Mouse (Mus musculus) bone marrow macrophage, adult 2 months (primary cell): Measurements from ENCODE around the gene Msh4. TPM values are rescaled to one million over a fixed set of nuclear protein-coding genes. Genes with fewer than 3 reads are reported as not detected.

Experiments
- H3K27ac ChIP-seq: 2 replicates; pipeline ENCODE4 v1.5.1; 2012; ENCODE audit warnings: low read depth, low read length; ENCODE audit not compliant: insufficient read depth
- H3K4me1 ChIP-seq: 2 replicates; pipeline ENCODE4 v1.6.1; 2012; ENCODE audit warnings: low read length; ENCODE audit not compliant: control insufficient read depth, insufficient read depth
- H3K4me3 ChIP-seq: 2 replicates; pipeline ENCODE4 v1.5.1; 2012; ENCODE audit warnings: mild to moderate bottlenecking, low read length, moderate library complexity; ENCODE audit not compliant: insufficient read depth
- CTCF ChIP-seq: IDR thresholded peaks from 2 replicates; pipeline ENCODE4 v1.5.1; 2012; ENCODE audit warnings: low read depth, mild to moderate bottlenecking, low read length, moderate library complexity
- POLR2A ChIP-seq: IDR thresholded peaks from 2 replicates; pipeline ENCODE4 v1.6.1; 2012; ENCODE audit warnings: mild to moderate bottlenecking, low read depth, low read length, borderline replicate concordance
- polyA plus RNA-seq: library from polyadenylated mRNA; stranded (reverse); fragments of >200 nt; gene quantifications from 2 replicates; pipeline ENCODE4 v1.2.4, GENCODE M21; 2012; ENCODE audit not compliant: missing spikeins, insufficient read depth, insufficient read length

The Msh4 gene
- polyA plus RNA-seq, 1 experiment, result not detected

DNA sequence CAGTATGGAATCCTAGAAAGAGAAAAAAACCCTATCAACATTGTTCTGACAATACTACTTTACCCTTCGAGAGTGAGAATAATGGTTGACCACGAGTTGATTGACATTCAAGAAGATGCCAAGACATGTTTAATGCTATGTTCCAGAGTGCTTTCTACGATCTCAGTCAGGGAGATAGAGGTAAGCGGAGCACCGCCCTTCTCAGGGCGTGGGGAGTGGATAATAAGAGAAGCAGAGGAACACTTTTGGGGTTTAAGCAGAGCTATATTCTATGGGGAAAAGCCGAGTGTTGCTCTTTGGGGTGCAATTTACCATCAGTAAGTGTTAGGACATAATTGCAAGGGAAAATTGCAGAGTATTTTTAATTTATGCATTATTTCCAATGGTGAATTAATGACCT is 55.2 kb downstream of the Msh4 start:
- H3K27ac ChIP-seq, result no peak overlapping the region
- no peaks in the 10 kb centered on the region for H3K4me1 ChIP-seq

DNA sequence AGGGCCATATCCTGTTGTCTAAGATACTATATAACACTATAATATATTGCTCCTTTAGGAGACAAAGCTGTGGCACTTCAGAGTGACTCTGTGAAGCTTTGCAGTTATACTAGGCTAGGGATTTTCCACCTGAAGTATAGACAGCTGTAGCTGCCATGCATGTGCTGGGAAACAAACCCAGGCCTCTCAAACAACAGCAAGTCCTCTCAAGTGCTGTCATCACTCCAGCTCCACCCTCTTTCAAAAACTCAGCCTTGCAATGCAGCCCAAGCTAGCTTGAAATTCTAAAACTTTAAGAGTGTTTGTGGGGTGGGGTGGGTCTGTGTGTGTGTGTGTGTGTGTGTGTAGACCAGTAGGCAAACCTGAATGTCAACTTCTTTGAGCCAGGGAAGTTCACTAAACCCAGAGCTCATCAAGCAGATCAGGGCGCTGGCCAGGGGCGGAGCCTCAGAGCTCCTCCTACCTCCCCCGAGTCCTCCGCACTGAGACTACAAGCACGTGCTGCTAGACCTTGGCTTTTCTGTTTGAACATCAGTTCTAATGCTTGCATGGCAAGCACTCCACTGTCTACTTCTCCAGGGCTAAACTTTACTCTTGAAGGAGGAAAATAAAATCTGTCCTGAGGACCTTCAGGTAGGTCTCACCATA is 56.4 kb downstream of the Msh4 start:
- TF ChIP-seq CTCF (no peak), POLR2A (no peak)
- Histone ChIP-seq H3K4me3 (no peak overlapping the region), H3K27ac (no peak overlapping the region), H3K4me1 (no peaks in the 10 kb centered on the region)

More for the DNA sequence above, 55.2 kb downstream of the Msh4 start:
- TF ChIP-seq POLR2A (no peak), CTCF (no peak)
- H3K4me3 ChIP-seq, result no peak overlapping the region

DNA sequence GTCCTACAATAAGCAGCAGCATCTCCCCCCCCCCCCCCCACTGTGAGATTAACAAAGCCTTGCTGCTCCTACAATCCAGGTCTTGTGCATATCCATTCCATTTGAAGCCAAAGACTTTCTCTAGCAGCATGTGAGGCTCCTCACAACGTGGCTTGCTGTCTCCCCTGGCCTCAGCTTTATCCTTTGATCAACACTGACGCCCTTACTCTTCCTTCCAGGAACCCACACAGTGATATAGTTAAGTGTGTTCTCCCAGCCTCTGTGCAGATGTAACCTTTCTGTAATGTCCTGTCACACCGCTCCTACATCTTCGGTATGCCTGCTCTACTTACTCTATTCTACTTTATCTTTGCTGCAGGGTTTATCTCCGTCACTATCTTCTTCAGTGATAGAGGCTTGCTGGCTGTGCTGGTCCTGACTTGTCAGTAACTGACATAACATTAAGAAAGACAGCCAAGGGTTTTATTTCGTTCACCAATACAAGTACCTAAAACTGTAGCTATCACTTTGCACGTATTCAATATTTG is 58.7 kb downstream of the Msh4 start:
- no peaks in the 10 kb centered on the region for H3K4me1 ChIP-seq
- H3K4me3 ChIP-seq, result no peak overlapping the region
- TF ChIP-seq CTCF (no peak), POLR2A (no peak)
- H3K27ac ChIP-seq, result no peak overlapping the region

DNA sequence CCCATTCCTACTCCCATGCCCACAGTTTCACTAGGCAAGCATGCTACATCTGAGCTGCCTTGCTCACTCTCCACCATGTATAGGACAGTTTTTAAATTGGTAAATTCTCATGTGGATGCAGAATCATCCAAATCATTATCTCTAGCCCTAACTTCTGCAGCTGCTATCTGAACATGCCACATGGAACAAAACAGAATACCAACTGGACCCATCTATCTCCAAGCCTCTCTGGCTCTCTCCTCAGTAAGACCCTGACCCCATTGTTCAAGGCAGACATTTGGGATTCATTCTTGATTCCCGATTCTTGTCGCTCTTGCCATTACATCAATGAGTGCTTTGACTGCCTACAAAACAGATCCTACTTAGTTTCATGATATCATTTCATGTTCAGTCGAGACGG is 59.8 kb downstream of the Msh4 start:
- Histone ChIP-seq H3K27ac (no peak overlapping the region), H3K4me3 (no peak overlapping the region), H3K4me1 (no peaks in the 10 kb centered on the region)
- TF ChIP-seq POLR2A (no peak), CTCF (no peak)

DNA sequence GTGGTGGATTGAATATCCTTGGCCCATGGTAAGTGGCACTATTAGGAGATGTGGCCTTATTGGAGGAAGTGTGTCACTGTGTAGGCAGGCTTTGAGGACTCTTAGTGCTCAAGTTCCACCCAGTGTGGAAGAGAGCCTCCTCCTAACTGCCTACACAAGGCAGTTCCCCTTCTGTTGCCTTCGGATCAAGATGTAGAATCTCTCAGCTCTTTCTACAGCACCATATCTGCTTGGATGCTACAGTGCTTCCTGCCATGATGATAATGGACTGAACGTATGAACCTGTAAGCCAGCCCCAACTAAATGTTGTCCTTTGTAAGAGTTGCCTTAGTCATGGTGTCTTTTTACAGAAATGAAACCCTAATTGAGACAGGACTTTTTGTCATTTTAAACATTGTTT is 60.4 kb downstream of the Msh4 start:
- Histone ChIP-seq H3K27ac (no peak overlapping the region), H3K4me1 (no peaks in the 10 kb centered on the region), H3K4me3 (no peak overlapping the region)
- no peak for TF ChIP-seq POLR2A
- TF ChIP-seq CTCF, result no peak

DNA sequence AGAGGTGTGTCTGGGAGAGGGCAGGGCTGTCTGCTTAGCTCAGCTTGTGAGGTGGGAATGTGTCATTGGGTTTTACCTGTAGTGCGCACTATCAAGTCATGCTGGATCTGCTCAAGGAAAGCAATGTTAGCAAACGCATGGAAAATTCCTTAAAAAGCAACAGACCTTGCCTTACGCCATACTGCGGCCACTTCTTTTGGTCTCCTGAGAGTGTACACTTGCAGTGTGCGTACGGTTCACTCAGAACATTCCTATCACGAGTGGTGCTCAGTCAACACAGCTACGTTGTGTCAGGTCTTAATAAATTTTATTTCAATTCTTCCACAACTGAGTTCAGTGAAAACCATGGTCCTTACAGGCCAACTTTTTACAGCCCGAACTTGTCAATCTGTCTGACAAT is 61.2 kb downstream of the Msh4 start:
- Histone ChIP-seq H3K4me1 (no peaks in the 10 kb centered on the region), H3K27ac (no peak overlapping the region), H3K4me3 (no peak overlapping the region)
- TF ChIP-seq POLR2A, result no peak
- no peak for TF ChIP-seq CTCF

DNA sequence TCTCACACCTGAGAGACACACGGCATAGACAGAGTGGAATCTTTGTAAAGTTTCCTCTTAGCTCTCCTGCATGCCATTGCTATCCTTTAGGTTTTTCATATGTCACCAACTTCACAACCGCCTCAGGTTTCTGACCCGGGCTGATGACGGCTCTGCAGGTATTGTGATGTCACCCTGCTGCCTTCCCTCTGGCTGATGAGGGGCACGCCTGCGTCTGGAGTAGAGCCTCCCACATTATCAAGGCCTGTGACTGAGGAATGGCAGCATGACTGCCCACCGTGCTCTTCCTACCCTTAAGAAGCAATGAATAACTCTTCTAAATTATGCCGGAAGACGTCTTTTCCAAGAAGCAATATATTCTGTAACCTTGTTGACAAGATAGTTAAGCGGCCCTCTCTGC is 61.9 kb downstream of the Msh4 start, which contains the start of gene Asb17:
Gene Asb17, plus strand, starts transcription at position 180 of the 400 bp plus-strand sequence.
- TF ChIP-seq CTCF (no peak), POLR2A (no peak)
- Histone ChIP-seq H3K4me3 (no peak within 1 kb of the TSS), H3K4me1 (no peaks in the 10 kb centered on the region), H3K27ac (no peak within 1 kb of the TSS)

DNA sequence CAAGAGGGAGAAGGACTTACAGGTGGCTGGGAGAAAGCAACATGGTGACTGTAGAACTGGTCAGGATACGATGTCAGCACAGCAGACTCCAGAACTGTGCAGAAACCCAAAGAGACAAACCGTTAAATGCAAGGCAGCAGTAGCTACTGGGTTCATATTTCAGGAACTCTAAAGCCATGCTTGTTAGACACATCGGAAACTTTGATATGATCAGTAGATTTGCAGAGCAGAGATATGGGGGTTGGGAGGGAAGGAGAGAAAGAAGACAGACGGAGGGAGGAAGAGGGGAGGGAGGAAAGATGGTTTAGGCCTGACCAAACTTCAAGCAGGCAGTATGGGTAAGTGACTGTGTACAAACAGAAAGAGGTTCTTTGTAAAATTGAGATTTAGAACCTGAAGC is 68.3 kb downstream of the Msh4 start:
- Histone ChIP-seq H3K4me3 (no peak overlapping the region), H3K4me1 (no peaks in the 10 kb centered on the region), H3K27ac (no peak overlapping the region)
- TF ChIP-seq POLR2A (no peak), CTCF (no peak)

DNA sequence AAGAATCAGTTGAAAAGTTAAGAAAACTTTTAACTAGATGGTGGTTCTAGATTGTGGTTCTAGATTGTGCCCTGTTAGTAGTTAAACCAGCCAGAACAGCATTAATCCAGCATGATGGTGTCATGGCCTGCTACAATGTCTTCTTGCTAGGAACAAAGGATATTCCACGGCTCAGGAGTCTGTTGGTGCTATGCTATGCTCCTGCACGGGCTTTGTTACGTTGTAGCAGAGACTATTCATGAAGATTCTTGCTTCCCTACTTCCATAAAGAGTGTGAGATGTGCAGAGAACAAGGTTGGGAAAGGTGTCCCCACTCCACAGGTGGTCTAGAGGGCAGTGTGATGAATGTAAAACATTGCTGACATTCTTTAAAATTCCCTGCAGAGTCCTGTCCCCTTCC is 69.6 kb downstream of the Msh4 start:
- Histone ChIP-seq H3K27ac (no peak overlapping the region), H3K4me1 (no peaks in the 10 kb centered on the region), H3K4me3 (no peak overlapping the region)
- TF ChIP-seq CTCF (no peak), POLR2A (no peak)

DNA sequence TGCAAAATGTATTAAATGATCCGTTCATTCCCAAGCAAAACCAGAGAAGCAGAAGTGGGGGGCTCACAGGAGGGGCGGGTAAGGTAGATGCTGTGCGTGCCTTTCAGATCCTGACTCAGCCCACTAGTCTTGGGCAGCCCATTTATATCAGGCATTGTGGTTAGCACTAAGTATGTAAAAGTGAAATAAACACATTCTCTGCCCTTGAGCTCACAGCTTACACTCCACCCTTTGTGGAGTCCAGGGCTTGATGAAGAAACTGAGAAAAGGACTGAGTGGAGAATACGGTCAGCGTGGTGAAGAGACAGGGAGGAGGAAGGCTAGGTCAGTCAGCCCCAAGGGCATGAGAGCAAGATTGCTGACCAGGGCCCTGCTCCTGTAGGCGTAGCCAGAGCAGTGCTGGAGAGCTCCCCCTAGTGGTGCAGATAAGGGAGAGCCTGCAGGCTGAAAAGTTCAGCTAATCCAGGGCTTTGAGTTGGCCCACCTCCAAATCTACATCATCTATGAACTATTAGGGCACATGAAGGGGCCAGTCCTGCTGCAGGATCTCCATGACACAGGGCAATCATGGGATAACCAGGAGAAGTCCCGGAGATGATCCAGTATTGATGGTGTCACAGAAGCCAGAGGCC is 70.4 kb downstream of the Msh4 start:
- Histone ChIP-seq H3K4me3 (no peak overlapping the region), H3K27ac (no peak overlapping the region), H3K4me1 (no peaks in the 10 kb centered on the region)
- TF ChIP-seq CTCF (peak; percentile 70; the same call in 1 of the 2 replicates), POLR2A (no peak)

DNA sequence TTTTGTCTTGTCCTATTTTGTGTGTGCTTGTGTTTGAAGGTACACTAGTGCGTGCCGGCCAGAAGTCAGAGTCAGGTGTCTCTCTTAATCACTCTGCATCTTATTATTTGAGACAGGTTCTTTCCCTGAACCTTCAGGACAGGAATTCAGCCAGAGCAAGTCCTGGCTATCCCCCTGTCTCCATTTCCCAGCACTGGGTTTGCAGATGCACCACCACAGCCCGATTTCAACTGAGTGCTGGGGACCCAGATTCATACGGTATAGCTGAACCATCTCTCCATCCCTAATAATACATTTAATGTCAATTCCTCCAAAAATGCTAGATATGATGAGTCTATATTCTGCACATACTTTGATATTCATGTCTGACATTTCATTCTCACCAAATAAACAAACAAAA is 71.9 kb downstream of the Msh4 start:
- Histone ChIP-seq H3K27ac (no peak overlapping the region), H3K4me3 (no peak overlapping the region), H3K4me1 (no peaks in the 10 kb centered on the region)
- no peak for TF ChIP-seq CTCF
- no peak for TF ChIP-seq POLR2A
